Mouse (Mus musculus): Measurements from ENCODE around the gene Abcc2.

Abcc2 gene

DNA sequence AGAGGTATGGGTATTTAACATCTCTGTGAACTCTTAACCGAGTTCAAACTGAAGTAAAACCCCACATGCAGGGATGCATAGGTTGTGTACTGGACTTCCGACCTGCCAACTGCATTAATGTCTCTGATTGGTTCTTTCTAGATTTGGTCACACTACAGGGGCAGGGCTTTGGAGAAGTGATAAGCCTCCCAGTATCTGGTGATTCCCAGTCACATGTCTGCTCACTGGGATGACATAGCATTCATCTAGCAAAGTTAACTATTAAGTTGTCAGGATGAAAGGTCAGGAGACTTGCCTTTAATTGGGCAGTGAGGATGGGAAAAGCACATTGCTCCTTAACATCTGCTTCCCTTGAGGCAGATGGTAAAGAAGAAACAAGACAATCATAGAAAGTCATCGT, at the start of gene Abcc2:
Gene Abcc2, plus strand, starts transcription at position 213 of the 400 bp plus-strand sequence.
- no peak for DNase-seq

DNA sequence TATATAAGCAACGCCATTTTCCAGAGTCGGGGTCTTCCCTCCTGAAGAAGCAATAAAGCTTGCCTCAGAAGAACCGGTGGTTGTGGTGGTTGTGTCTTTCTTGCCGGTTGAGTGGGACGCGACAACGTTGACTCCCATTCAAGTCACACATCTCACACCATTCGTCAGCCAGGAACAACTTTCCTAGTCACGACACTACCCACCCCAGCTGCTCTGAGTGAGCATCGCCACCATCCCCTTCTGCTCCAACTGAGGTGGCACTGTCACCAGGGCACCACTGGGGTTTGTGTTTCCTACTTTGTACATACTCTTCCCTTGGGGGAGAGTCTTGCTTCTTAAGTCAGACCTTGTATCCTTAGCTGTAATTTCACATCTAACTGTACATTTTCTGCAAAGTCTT, 43.6 kb upstream of the Abcc2 start:
- no peak for DNase-seq

DNA sequence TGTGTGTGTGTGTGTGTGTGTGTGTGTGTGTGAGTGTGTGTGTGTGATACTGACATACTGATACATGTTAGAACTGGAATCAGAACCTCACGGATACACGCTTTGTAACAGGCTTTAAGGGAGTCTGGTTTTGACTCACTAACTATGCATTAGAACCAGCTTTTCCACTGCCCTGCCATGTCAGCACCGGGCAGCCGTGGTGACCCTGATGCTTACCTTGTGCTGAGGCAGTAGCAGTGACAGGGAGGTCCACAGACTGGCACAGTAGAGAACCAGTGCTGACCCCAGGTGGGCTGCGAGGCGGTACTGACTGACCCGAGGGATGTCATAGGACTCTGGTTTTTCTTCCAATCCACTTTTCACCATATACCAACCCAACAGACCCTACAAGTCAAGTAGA, 38.6 kb upstream of the Abcc2 start:
- DNase-seq, result no peak

DNA sequence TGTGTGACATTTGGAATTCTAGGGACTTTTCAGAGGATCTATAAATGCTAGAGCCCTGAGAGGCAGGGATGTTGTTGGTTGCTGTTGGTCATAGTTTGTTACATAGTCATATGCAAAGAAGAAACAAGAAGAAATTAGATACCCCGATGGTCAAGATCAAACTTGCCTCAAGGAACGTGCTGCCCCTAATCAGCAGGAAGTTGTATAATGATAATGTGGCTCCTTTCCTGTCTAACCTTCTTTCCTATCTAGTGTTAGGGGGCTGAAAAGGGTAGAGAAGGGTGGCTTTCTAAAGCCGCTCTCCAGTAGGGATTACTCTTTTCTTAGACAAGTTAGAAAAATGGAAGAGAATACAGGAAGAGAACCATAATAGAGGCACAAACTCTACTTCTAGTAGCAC, 36.3 kb upstream of the Abcc2 start:
- DNase-seq, result no peak

DNA sequence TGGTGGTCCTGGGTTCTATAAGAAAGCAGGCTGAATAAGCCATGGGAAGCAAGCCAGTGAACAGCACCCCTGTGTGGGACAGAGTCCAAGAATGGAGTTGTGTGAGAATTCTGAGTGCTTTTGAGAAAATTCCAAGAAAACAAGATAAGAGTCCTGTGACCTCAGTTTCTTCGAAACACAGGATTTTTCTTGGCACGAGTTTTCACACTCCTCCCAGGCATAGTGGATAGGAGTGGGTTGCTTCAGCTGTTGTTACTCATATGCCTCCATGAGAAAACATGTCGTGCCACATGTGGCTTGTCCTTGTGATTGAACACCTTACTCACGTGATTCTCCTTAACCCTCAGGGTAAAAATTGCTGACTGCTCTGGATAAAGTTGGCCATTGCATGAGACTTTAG, 34.1 kb upstream of the Abcc2 start:
- no peak for DNase-seq

DNA sequence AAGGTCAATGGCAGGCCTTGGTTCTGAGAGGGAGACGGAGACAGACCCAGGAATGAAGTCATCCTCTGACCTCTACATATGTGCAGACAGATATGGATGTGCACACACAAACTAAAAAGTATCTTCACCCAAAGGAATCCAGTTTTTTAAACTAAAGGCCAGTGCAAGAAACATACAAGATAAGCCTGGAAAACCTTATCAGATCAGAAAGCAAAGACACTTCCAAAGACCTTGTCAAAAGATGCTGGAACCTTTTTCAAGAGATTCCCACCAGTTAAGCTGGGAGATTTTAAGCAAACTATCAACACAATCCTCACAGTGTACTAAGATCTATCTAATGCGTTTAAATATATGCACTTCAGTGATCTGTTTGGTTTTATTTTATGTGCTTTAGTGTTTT, 32.0 kb upstream of the Abcc2 start:
- no peak for DNase-seq

DNA sequence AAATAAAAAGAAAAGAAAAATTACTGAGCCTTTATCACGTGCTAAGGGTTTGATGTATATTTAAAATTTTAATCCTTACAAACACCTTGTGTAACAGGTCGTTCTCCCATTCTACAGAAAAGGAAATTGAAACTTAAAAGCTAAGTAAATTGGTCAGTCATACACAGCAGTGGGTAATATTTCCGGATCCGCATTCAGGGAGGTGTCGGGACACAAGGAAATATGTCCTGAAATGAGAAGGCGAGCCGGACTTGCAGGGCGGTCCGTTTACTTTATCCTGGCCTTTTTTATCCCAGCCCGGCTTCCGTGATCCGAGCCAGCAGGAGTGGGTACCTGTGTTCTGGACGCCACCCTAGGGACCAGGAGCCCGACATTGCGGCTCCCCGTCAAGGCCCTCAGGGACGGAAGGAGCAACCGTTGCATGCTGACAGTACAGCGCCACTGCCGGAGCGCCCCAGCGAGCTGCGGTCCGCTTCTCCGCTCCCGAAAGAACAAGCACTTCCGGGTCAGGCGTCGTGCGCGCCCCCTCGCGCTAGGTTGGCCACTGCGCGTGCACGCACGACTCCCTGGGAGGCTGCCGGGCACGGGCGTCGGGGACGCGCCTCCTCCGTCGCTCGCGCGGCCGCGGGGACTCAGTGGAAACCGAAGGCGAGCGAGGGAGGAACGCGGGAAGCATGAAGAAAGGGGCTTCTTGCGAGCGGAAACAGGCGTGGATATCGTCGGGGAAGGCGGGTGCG, 29.3 kb upstream of the Abcc2 start, which contains the start of the genes Cutc and Cox15:
Gene Cutc, plus strand, starts transcription at position 508 of the 737 bp plus-strand sequence.
Gene Cox15, minus strand, starts transcription at position 512 of the 737 bp plus-strand sequence.
- DNase-seq, result peak; percentile 97

DNA sequence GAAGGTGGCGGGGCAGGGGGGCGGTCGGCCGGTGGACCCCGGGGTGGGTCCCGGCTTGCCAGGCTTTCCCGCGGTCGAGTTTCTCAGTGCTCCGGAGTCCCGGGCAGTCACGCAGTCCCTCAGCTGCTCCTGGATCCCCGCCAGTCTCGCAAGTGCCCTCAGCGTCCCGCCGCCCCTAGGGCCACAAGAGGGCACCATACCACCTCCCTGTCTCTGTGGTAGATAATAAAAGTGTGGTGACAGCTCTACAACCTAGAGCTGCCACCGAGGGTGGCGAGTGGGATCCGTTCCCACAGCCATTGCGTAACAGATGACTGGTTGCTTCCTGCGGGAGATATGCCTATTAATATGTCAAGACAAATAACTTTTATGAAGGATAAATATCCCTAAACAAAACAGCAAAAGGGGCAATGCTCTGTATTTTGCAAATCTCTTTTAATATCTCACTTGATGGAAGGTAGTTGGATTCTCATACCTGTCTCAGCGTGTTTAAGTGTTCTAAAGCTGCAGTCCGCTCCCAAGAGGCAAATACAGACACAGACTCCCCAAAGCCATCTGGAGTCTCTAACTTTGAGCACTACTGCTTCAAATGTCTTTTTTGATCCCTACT, 28.7 kb upstream of the Abcc2 start:
- peak; percentile 94 for DNase-seq

DNA sequence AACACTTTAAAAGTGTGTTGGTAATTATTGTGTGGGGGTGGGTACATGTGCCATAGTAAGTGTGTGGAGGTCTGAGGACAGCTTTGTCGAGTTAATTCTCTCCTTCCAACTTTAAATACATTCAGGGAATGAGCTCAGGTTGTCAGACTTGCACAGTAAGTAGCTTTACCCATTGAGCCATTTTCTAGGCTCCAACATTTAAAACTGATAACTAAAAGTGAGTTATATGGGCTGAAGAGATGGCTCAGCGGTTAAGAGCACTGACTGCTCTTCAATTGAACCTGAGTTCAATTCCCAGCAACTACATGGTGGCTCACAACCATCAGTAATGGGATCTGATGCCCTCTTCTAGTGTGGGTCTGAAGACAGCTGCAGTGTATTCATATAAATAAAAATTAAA, 27.8 kb upstream of the Abcc2 start:
- no peak for DNase-seq

DNA sequence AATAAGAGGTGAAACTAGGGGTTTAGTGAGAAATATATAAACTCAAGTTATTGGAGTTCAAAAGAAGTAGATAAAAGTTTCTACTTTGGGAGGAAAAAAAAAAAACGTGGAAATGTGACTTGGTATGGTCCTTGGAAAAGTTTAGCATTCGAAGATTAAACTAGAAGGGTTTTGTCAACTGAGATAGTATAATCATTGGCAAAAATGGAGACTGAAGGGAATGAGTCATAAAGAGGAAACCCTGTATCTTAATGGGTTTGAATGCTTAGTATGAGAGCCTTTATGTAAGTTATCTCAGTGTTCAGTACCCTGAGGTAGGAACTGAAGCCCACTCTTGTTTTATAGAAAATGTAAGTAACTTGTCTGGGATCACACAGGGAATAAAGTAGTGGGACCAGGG, 27.1 kb upstream of the Abcc2 start:
- no peak for DNase-seq

DNA sequence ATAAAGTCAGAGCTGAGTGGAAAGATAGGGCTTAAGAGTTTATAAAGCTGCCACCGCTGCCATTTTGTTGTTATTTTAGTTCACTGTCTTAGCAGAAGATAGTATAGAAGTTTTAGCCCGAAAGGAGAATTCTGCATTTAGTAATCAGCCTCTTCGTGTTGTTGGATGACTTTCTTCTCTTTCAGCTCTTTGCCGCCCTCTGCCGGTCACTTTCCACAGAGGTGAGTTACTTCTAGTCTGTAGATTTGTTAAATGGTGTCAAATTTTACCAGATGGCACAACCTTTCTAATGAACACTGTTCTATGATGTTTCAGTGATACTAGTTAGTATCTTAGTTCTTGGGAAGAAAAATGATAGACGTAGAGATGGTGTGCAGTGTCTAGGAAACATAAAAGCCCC, 21.5 kb upstream of the Abcc2 start:
- DNase-seq, result peak; percentile 80

DNA sequence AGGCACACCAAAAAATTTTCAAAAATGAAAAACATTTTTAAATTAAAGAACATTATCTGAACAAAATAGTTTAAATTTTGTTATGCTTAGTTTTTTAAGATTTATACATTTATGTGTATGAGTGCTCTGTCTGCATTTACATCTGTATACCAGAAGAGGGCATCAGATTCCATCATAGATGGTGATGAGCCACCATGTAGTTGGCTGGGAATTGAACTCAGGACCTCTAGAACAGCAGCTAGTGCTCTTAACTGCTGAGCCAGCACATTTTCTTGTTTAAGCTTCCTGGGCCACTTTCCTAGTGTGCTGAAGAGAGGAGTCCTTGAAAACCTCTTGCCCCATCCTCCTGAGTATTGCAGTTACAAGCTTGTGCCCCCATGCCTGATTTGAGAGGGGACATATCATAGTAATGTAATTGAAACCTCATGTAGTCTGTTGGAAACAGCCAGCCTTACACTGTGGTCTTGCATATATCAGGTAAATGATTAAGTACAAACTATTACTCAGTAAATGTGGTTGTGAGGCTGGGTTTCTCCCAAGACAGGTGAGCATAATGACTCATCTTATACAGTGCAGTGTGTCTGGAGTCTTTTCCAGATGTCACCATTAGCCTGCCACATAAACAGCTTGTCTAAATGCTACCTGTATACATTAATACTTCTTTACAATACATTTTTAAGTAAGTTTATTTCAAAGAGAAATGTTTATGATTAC, 20.3 kb upstream of the Abcc2 start:
- DNase-seq, result no peak

DNA sequence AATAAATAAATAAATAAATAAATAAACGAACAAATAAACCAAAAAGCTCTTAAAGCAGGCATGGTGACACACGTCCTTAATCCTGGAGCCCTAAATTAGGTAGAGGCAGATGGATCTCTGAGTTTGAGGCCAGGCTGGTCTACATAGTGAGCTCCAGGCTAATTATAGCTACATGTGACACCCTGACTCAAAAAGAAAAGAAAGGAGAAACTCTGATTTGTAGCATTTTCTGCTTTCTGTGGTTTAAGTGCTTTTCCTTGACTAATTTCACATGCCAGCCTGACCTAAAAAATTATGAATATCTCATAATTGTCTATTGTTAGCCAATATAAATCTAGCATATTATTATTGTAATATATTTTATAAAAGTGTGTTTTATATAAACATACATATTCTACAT, 19.6 kb upstream of the Abcc2 start:
- no peak for DNase-seq

DNA sequence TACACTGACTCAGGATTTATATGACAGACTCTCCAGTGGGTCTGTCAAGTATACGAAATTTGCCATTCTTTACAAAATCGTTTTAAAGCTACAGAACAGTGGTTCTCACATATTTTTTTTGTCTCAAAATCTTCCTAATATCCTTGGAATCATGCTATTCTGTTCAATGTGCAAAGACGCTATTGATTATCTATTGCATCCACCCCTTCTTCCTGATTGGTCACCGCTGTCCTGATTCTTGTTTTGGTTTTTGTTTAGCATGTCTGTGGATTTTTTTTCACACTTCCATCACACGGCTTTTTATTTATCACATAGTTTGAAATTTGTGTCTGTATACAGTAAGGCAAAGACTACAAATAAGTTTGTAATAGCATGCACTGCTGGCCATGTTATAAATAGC, 15.5 kb upstream of the Abcc2 start:
- DNase-seq, result no peak

DNA sequence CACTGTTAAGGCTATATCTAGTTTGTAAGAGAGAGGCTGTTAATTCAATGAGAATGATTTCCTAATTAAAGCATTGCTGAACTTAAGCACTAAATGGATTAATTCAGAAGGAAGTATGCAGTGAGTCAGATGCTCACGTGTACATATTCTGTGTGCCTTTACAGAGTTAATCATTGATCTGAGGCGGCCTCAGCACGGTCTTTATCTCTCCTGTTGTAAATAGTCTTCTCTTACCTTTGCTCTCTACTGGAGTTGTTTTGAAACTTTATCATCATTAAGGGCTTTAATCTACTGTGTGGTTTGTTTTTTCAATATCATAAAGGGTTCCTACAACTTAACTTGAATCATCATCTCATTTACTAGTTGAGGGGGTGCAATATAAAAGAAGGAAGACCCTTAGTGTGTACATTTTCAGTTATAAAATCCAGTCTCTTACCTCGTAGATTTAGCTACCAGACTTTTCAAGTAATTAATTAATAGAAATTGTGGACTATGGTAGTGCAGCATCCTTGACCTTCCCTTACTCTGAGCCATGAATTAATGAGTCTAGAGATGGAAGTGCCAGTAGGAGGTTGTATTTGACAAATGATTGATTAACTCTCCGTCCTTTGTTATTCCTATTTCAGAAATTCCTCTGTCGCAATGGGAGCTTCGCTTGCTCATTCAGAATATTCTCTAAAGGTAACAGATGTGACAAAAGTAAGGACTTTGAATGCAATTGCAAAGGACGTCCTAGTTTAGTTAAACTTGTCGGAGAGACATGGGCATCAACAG, 14.3 kb upstream of the Abcc2 start:
- DNase-seq, result no peak

DNA sequence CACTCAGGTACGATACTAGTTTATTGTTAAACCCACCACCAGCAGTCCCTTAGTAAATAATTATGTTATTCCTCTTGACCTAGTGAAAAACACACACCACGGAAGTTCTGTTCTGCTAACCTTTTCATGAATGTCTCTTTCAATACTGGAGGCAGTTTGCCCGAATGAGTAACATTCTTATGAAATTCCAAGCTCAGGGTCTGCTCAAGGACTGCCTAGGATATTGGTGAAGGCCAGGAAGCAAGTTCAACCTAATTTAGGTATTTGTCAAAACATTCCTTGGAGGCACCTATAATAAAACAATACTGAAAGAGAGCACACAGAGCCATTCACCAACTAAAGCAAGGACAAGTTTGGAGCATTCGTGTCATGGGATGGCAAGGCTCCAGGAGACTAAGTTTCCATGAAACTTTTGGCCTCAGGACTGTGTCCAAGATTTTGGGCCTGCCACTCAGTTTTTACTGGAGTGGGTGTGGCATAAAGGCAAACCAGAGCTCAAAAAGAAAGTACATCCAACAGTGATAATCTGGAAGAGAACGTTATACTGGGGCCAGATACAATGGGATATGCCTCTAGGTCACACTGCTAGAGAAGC, 12.5 kb upstream of the Abcc2 start:
- DNase-seq, result no peak

DNA sequence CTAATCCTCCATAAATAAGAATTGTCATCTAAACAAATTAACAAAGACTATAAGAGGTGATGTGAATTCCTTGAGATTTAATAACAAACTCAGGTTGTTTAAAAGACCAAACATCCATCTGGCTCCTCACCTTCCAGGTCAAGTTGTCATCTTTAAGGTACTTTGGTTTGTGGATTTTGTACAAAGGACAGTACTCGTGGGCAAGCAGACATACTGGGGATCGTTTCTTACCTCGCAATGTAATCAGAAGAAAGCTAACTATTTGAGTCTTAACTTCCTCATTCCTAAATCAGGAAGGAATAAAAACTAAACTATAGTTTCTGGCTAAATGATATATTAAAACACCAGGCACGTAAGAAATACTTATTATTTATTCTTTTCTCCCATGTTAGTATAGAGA, 11.4 kb upstream of the Abcc2 start:
- DNase-seq, result no peak

DNA sequence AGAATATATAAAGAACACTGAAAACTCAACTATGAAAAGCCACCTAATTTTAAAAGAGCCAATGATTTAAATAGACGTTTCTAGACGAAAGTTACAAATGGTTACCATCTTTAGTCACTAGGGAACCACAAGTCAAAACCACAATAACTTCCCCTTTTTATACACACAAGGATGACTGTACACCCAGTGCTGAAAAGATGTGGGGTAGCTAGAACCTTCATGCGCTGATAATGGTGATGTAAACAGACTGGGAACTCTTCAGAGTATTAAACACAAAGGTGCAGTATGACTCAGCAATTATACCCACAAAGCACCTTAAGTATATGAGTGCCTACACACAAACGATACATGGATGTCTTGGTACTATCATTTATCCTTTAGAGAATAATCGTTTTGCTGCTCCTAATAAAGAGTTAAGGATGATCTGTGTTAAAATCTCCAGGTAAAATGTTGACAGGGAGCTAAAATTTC, 10.5 kb upstream of the Abcc2 start:
- no peak for DNase-seq

DNA sequence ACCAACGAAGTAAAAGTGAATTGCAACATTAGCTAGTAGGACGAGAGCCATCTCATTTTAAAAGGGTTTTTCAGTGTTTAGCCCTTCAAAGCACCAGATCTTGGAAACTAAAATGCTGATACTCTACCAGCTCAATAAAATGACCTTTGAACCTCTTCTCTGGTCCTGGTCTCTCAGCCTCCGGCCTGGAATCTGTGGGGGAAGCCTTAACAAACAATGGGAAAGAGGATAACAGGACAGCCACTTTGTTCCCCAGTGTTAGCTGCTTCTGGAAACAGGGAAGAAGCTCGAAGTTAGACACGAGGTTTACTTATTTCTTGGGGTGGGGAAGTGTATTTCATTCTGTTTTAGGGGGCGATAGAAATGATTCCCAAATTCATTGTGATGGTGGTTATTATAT, 9.7 kb upstream of the Abcc2 start:
- no peak for DNase-seq

DNA sequence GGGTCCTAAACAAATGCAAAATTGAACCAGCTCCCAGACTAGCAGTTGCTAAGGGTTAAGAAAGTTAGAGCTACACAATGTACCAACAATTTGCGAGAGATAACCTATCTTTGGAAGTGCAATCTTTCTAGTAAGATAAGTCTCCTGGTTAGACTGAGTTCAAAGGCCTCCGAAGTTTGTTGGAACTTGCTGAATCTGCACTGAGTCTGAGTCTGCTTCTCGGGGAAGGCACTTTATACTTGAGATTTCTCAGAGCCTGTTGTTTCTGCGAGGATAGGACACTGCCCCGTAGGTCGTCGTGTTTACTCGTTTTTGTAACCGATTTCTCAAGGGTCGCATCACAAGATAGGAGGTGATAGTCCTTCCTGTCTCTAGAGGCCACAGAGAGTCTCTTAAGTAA, 6.6 kb upstream of the Abcc2 start:
- no peak for DNase-seq

DNA sequence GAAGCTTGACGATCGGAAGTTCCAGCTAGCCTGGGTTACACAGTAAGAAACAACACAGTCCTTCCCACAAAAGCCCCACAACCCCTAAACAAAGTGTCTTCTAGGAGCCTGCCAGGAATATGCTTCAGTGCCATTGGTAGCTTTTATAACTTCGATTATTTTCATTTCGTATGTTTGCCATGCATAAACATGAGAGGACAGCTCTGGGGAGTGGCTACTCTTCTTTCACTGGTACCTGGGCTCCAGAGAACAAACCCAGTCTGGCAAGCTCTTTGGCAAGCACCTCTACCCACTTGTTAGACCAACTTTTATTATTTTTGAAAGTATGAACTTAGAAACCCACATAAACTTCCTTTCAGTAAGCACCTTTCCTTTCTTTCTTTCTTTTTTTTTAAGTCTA, 5.4 kb upstream of the Abcc2 start:
- DNase-seq, result no peak

DNA sequence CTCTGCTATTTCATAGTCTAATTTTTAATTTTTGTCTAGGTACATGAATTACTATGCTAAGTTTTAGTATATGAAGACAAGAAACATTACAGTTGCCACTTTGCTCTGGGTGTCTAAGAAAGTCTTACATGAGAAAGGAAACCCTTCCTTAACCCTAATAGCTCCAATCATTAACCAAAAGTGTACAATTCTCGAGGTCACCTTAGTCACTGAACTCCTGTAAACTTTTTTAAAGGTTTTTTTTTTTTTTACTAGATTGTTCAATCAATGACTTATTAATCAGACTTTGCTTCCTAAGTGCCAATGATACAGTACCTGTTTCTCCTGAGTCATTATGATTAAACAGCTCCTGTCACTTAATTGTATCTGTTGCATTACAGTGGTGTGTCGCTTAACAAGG, 4.7 kb upstream of the Abcc2 start:
- DNase-seq, result no peak

DNA sequence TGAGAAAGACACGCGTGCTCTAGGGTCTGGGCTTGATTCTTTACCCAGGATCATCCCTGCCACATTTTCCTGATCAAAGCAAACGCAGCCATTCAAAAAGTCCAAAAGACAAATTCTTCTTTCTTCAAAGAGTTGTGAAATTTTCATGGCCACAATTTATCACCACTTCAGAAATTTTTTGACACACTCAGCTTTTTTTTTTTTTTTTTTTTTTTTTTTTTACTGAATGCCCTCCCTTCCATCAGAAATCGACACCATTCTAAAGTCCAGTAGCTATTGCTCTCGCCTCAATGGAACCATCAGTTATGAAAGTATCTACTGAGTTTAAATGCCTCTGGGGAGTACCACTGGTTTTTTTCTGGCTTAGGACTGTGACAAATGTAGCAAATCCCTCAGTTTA, 1.6 kb upstream of the Abcc2 start:
- DNase-seq, result no peak
